ENCODE assay signal across 16 mouse cellular contexts in genomic region chr7:110822055-110822454, GRCm38 (mm10). TPM values are rescaled to one million over a fixed set of nuclear protein-coding genes. Genes with fewer than 3 reads are reported as not detected.
DNase-seq lines count a peak whose midpoint lies in the region; ATAC-seq and TF ChIP-seq lines count a peak whose summit lies in the region.
"Had no signal": no experiment of that assay in that cellular context is flagged by ENCODE, and none has a peak within 500 bp of the region (broad histone marks: within the 10 kb centered on the region; RNA-seq: fewer than 3 reads in every experiment).

No protein-coding gene starts in this region.

- no peaks in the 10 kb centered on the region for H3K36me3 ChIP-seq in embryonic facial prominence, embryonic 12.5 days
- H3K36me3 ChIP-seq in embryonic facial prominence, embryonic 10.5 days (replicated peaks) = peaks cover 42% of the 10 kb centered on the region
- H3K36me3 ChIP-seq in heart, embryonic 12.5 days = peaks cover 23% of the 10 kb centered on the region
- H3K36me3 ChIP-seq in limb, embryonic 14.5 days (ENCODE audit: control insufficient read depth, insufficient read depth, low read length) = peaks cover 11% of the 10 kb centered on the region

- no peak for ATAC-seq in embryonic facial prominence, embryonic 12.5 days (ENCODE audit: insufficient number of reproducible peaks, insufficient read depth, low FRiP score, low TSS enrichment)
- ATAC-seq in heart, embryonic 12.5 days (ENCODE audit: insufficient number of reproducible peaks, low FRiP score) = no peak
- ATAC-seq in limb, embryonic 14.5 days (ENCODE audit: low FRiP score, low read depth) = peak; percentile 53; the same call in 1 of the 2 replicates
- ATAC-seq: liver, embryonic 12.5 days had no signal

- TF ChIP-seq CTCF in layer of hippocampus, adult 2 months (conservative IDR thresholded peaks at IDR 0.05) = no peak

- H3K4me2 ChIP-seq in embryonic facial prominence, embryonic 12.5 days (replicated peaks) = no peak overlapping the region
- no peak overlapping the region for H3K4me2 ChIP-seq in heart, embryonic 12.5 days
- H3K4me2 ChIP-seq in limb, embryonic 14.5 days (replicated peaks; ENCODE audit: low read depth, low read length, severe bottlenecking) = no peak overlapping the region
- H3K4me2 ChIP-seq: liver, embryonic 12.5 days had no signal

- WGBS in embryonic facial prominence, embryonic 12.5 days = 56% methylated on average over 4 of the region's 4 CpGs
- 85% methylated on average over 4 of the region's 4 CpGs for WGBS in embryonic facial prominence, embryonic 10.5 days
- 66% methylated on average over 4 of the region's 4 CpGs for WGBS in heart, embryonic 12.5 days
- 29% methylated on average over 4 of the region's 4 CpGs for WGBS in limb, embryonic 14.5 days

- H3K9me3 ChIP-seq in embryonic facial prominence, embryonic 12.5 days = no peaks in the 10 kb centered on the region
- no peaks in the 10 kb centered on the region for H3K9me3 ChIP-seq in embryonic facial prominence, embryonic 10.5 days
- no peaks in the 10 kb centered on the region for H3K9me3 ChIP-seq in heart, embryonic 12.5 days (replicated peaks)
- no peaks in the 10 kb centered on the region for H3K9me3 ChIP-seq in limb, embryonic 14.5 days (ENCODE audit: control insufficient read depth, low read length)
- H3K9me3 ChIP-seq: liver, embryonic 12.5 days; midbrain, embryonic 10.5 days had no signal

- peak overlapping the region; percentile 37 for H3K27ac ChIP-seq in embryonic facial prominence, embryonic 12.5 days
- H3K27ac ChIP-seq in embryonic facial prominence, embryonic 10.5 days (replicated peaks) = no peak overlapping the region
- peak overlapping the region; percentile 12; the same call in 1 of the 2 replicates for H3K27ac ChIP-seq in heart, embryonic 12.5 days (ENCODE audit: poor library complexity, severe bottlenecking)
- peak overlapping the region; percentile 69 for H3K27ac ChIP-seq in layer of hippocampus, adult 2 months
- H3K27ac ChIP-seq in limb, embryonic 14.5 days (replicated peaks; ENCODE audit: low read depth, low read length) = peak overlapping the region; percentile 39; the same call in 1 of the 2 replicates
- H3K27ac ChIP-seq: liver, embryonic 12.5 days; midbrain, embryonic 10.5 days had no signal

- H3K27me3 ChIP-seq in embryonic facial prominence, embryonic 12.5 days = no peaks in the 10 kb centered on the region
- H3K27me3 ChIP-seq in embryonic facial prominence, embryonic 10.5 days (replicated peaks; ENCODE audit: low read depth, poor library complexity, severe bottlenecking) = no peaks in the 10 kb centered on the region
- H3K27me3 ChIP-seq in heart, embryonic 12.5 days (replicated peaks) = no peaks in the 10 kb centered on the region
- H3K27me3 ChIP-seq in limb, embryonic 14.5 days (ENCODE audit: control insufficient read depth, insufficient read depth, low read length) = no peaks in the 10 kb centered on the region
- H3K27me3 ChIP-seq: liver, embryonic 12.5 days had no signal

- peaks cover 7% of the 10 kb centered on the region for H3K4me1 ChIP-seq in embryonic facial prominence, embryonic 12.5 days
- H3K4me1 ChIP-seq in embryonic facial prominence, embryonic 10.5 days = no peaks in the 10 kb centered on the region
- peaks cover 62% of the 10 kb centered on the region for H3K4me1 ChIP-seq in heart, embryonic 12.5 days (replicated peaks)
- peaks cover 17% of the 10 kb centered on the region; the same call in 1 of the 2 replicates for H3K4me1 ChIP-seq in limb, embryonic 14.5 days (ENCODE audit: control insufficient read depth, insufficient read depth, low read length)
- H3K4me1 ChIP-seq: midbrain, embryonic 10.5 days had no signal

- H3K4me3 ChIP-seq in embryonic facial prominence, embryonic 12.5 days = no peak overlapping the region
- H3K4me3 ChIP-seq in embryonic facial prominence, embryonic 10.5 days = no peak overlapping the region
- H3K4me3 ChIP-seq in heart, embryonic 12.5 days = no peak overlapping the region
- no peak overlapping the region for H3K4me3 ChIP-seq in layer of hippocampus, adult 2 months
- H3K4me3 ChIP-seq in limb, embryonic 14.5 days (replicated peaks; ENCODE audit: low read length) = no peak overlapping the region
- H3K4me3 ChIP-seq: liver, embryonic 12.5 days; midbrain, embryonic 10.5 days had no signal

- no peak for TF ChIP-seq POLR2A in limb, embryonic 14.5 days (IDR thresholded peaks at IDR 0.05; ENCODE audit: borderline replicate concordance, extremely low read depth, insufficient read depth, insufficient read length)

- DNase-seq in embryonic facial prominence, embryonic 10.5 days (ENCODE audit: low spot score) = no peak
- no peak for DNase-seq in heart, adult 9 months (ENCODE audit: low spot score in 2 of 2)
- DNase-seq in layer of hippocampus, adult 2 months (ENCODE audit: low spot score in 2 of 2) = no peak
- no peak for DNase-seq in layer of hippocampus, postnatal 10 days (ENCODE audit: low spot score in 2 of 2)
- DNase-seq in limb, embryonic 14.5 days (ENCODE audit: low spot score) = no peak
- DNase-seq in kidney, adult 8-10 months = no peak
- DNase-seq: kidney, adult 9 months; lung, adult 2 months; lung, postnatal 36 days; retina, postnatal 1 day; right cerebral cortex, postnatal 4 days had no signal

- H3K9ac ChIP-seq in embryonic facial prominence, embryonic 12.5 days = no peak overlapping the region
- no peak overlapping the region for H3K9ac ChIP-seq in heart, embryonic 12.5 days
- H3K9ac ChIP-seq in limb, embryonic 14.5 days (ENCODE audit: low read depth, low read length, severe bottlenecking) = no peak overlapping the region
- H3K9ac ChIP-seq: liver, embryonic 12.5 days had no signal

RNA-seq across cellular contexts. Expression of gene Rnf141, which starts 22.2 kb away (rescaled TPM):
- 17.2 and 19.9 TPM in 2 replicates for polyA plus RNA-seq in embryonic facial prominence, embryonic 12.5 days (2016; fragmentation: Nextera tagmentation; extraction: Ambion mirVana)
- 21.5 and 22.3 TPM in 2 replicates for polyA plus RNA-seq in embryonic facial prominence, embryonic 10.5 days (2016; fragmentation: Nextera tagmentation; extraction: Ambion mirVana)
- 35.5 and 37.9 TPM in 2 replicates for polyA plus RNA-seq in heart, embryonic 12.5 days (2016; fragmentation: Nextera tagmentation; extraction: Ambion mirVana)
- total RNA-seq in layer of hippocampus, adult 2 months (2021) = 10 to 100 TPM; 83.4 to 90.6 TPM
- 10 to 100 TPM; 84.3 to 87.3 TPM for total RNA-seq in layer of hippocampus, postnatal 10 days (2021)
- polyA plus RNA-seq in limb, embryonic 14.5 days (2012; rRNA removed) = 19.4 and 22.0 TPM in 2 replicates
- 21.6 and 22.3 TPM in 2 replicates for polyA plus RNA-seq in limb, embryonic 14.5 days (2014; fragmentation: Nextera tagmentation; extraction: Ambion mirVana)

RNA-seq across cellular contexts. Expression of gene Lyve1, which starts 41.0 kb away (rescaled TPM):
- 1.1 and 1.2 TPM in 2 replicates for polyA plus RNA-seq in embryonic facial prominence, embryonic 12.5 days (2016; fragmentation: Nextera tagmentation; extraction: Ambion mirVana)
- polyA plus RNA-seq in embryonic facial prominence, embryonic 10.5 days (2016; fragmentation: Nextera tagmentation; extraction: Ambion mirVana) = 0.36 and 0.41 TPM in 2 replicates
- 3.2 and 3.6 TPM in 2 replicates for polyA plus RNA-seq in heart, embryonic 12.5 days (2016; fragmentation: Nextera tagmentation; extraction: Ambion mirVana)
- 1 to 10 TPM in 1 of 2 experiments, under 1 TPM in 1; 0.66 to 2.5 TPM for total RNA-seq in layer of hippocampus, adult 2 months (2021)
- 1 to 10 TPM; 1.8 to 2.8 TPM for total RNA-seq in layer of hippocampus, postnatal 10 days (2021)
- polyA plus RNA-seq in limb, embryonic 14.5 days (2012; rRNA removed) = 9.7 and 10.6 TPM in 2 replicates
- 5.1 and 10.2 TPM in 2 replicates for polyA plus RNA-seq in limb, embryonic 14.5 days (2014; fragmentation: Nextera tagmentation; extraction: Ambion mirVana)
- total RNA-seq: hematopoietic stem cell, adult 5-6 weeks had no signal

RNA-seq across cellular contexts. Expression of gene Ampd3, which starts 54.0 kb away (rescaled TPM):
- polyA plus RNA-seq in embryonic facial prominence, embryonic 12.5 days (2016; fragmentation: Nextera tagmentation; extraction: Ambion mirVana) = 1.9 and 3.2 TPM in 2 replicates
- 1.0 and 1.5 TPM in 2 replicates for polyA plus RNA-seq in embryonic facial prominence, embryonic 10.5 days (2016; fragmentation: Nextera tagmentation; extraction: Ambion mirVana)
- 8.2 and 9.4 TPM in 2 replicates for polyA plus RNA-seq in heart, embryonic 12.5 days (2016; fragmentation: Nextera tagmentation; extraction: Ambion mirVana)
- 10 to 100 TPM; 20.8 to 25.1 TPM for total RNA-seq in layer of hippocampus, adult 2 months (2021)
- total RNA-seq in layer of hippocampus, postnatal 10 days (2021) = 10 to 100 TPM; 25.7 to 27.0 TPM
- polyA plus RNA-seq in limb, embryonic 14.5 days (2012; rRNA removed) = 6.6 and 7.0 TPM in 2 replicates
- polyA plus RNA-seq in limb, embryonic 14.5 days (2014; fragmentation: Nextera tagmentation; extraction: Ambion mirVana) = 6.9 and 7.1 TPM in 2 replicates
